Mouse (Mus musculus) intestine, postnatal 0 days (tissue): ENCODE measurements at regions not wholly inside any gene's neighbourhood (a gene's known extent, or its start where the extent isn't known, plus 50 kb on each side); places are given as distances from the start of the nearest gene placed in this dataset.

ENCODE experiments used
- ATAC-seq: fragments of 200-750 bp; cut with Nextera tagmentation; 2 replicates; pipeline ENCODE4 v1.8.0; 2017; ENCODE audit warnings: mild to moderate bottlenecking, moderate TSS enrichment, moderate library complexity
- H3K27ac ChIP-seq: fragments of 300-500 bp; sonication (generic); 2 replicates; pipeline ENCODE4 v1.5.1; 2014; ENCODE audit warnings: mild to moderate bottlenecking, low read depth, low read length, moderate library complexity
- H3K27me3 ChIP-seq: fragments of 300-500 bp; sonication (generic); replicated peaks from 2 replicates; pipeline ENCODE4 v1.6.1; 2014; ENCODE audit warnings: low read length, mixed read lengths; ENCODE audit not compliant: control insufficient read depth, insufficient read depth
- H3K36me3 ChIP-seq: fragments of 300-500 bp; sonication (generic); 2 replicates; pipeline ENCODE4 v1.6.1; 2014; ENCODE audit warnings: mild to moderate bottlenecking, moderate library complexity; ENCODE audit not compliant: control insufficient read depth, insufficient read depth
- H3K4me1 ChIP-seq: fragments of 300-500 bp; sonication (generic); replicated peaks from 2 replicates; pipeline ENCODE4 v1.6.1; 2014; ENCODE audit warnings: antibody characterized with exemption, low read length, mixed read lengths; ENCODE audit not compliant: control insufficient read depth, insufficient read depth
- H3K4me2 ChIP-seq: fragments of 300-500 bp; sonication (generic); replicated peaks from 2 replicates; pipeline ENCODE4 v1.6.1; 2014; ENCODE audit warnings: low read depth, mild to moderate bottlenecking, moderate library complexity
- H3K4me3 ChIP-seq: fragments of 300-500 bp; sonication (generic); 2 replicates; pipeline ENCODE4 v1.5.1; 2014; ENCODE audit warnings: low read depth, low read length
- H3K9ac ChIP-seq: fragments of 300-500 bp; sonication (generic); 2 replicates; pipeline ENCODE4 v1.6.1; 2014; ENCODE audit warnings: mild to moderate bottlenecking, low read depth, low read length
- H3K9me3 ChIP-seq: fragments of 300-500 bp; sonication (generic); 2 replicates; pipeline ENCODE4 v1.6.1; 2016; ENCODE audit warnings: mixed run types; ENCODE audit not compliant: control insufficient read depth
- CTCF ChIP-seq: sonication (generic); IDR thresholded peaks from 2 replicates; pipeline ENCODE4 v1.5.1; 2016; ENCODE audit warnings: low read depth, mild to moderate bottlenecking, control low read depth, antibody characterized with exemption, moderate library complexity
- WGBS: fragments of 180-500 bp; shearing (Covaris S2); extraction: QIAGEN DNeasy Blood & Tissue Kit; methylation state at CpG from one replicate; pipeline ENCODE4 v1.1.7; 2014; 5-methylcytosine and 5-hydroxymethylcytosine counted together

GRCm38 (mm10) chr12:109539046-109539445 is 61.1 kb downstream of the Rtl1 start:
- ATAC-seq, result no peak
- H3K4me3 ChIP-seq, result no peak overlapping the region
- H3K4me2 ChIP-seq, result no peak overlapping the region
- 0 out of 2 replicates have a peak, but pooled peaks cover 4% of the 10 kb centered on the region for H3K4me1 ChIP-seq
- H3K36me3 ChIP-seq, result no peaks in the 10 kb centered on the region
- H3K9me3 ChIP-seq, result peaks cover 7% of the 10 kb centered on the region
- WGBS, result 88% methylated on average over 8 of the region's 8 CpGs
- H3K9ac ChIP-seq, result no peak overlapping the region
- H3K27ac ChIP-seq, result peak overlapping the region; percentile 51
- no peaks in the 10 kb centered on the region for H3K27me3 ChIP-seq
- no peak for TF ChIP-seq CTCF

- H3K4me2 ChIP-seq, result no peak overlapping the region
- H3K27ac ChIP-seq, result peak overlapping the region; percentile 51
- H3K27me3 ChIP-seq, result no peaks in the 10 kb centered on the region
- no peaks in the 10 kb centered on the region for H3K36me3 ChIP-seq
- 0 out of 2 replicates have a peak, but pooled peaks cover 4% of the 10 kb centered on the region for H3K4me1 ChIP-seq
- H3K9me3 ChIP-seq, result peaks cover 7% of the 10 kb centered on the region
- ATAC-seq, result peak; percentile 50
- no peak for TF ChIP-seq CTCF
- no peak overlapping the region for H3K9ac ChIP-seq
- WGBS, result 77% methylated on average over 3 of the region's 3 CpGs
- no peak overlapping the region for H3K4me3 ChIP-seq
Observed at GRCm38 (mm10) chr12:109538641-109539040, 61.5 kb downstream of the Rtl1 start.

GRCm38 (mm10) chr12:109536536-109536935 is 63.6 kb downstream of the Rtl1 start:
- Histone ChIP-seq H3K4me3 (no peak overlapping the region), H3K9ac (no peak overlapping the region), H3K4me2 (no peak overlapping the region), H3K4me1 (peaks cover 9% of the 10 kb centered on the region; the same call in 1 of the 2 replicates), H3K27me3 (no peaks in the 10 kb centered on the region), H3K9me3 (peaks cover 4% of the 10 kb centered on the region; the same call in 1 of the 2 replicates), H3K27ac (peak overlapping the region; percentile 64), H3K36me3 (no peaks in the 10 kb centered on the region)
- ATAC-seq, result peak; percentile 35; the same call in 1 of the 2 replicates
- WGBS, result 38% methylated on average over 3 of the region's 3 CpGs
- no peak for TF ChIP-seq CTCF

GRCm38 (mm10) chr12:109532392-109532791 is 67.7 kb downstream of the Rtl1 start:
- TF ChIP-seq CTCF, result no peak
- Histone ChIP-seq H3K4me3 (no peak overlapping the region), H3K36me3 (no peaks in the 10 kb centered on the region), H3K4me1 (peaks cover 13% of the 10 kb centered on the region; the same call in 1 of the 2 replicates), H3K4me2 (no peak overlapping the region), H3K27ac (0 out of 2 replicates have a peak overlapping the region, but pooled peaks have one; percentile 4), H3K27me3 (no peaks in the 10 kb centered on the region), H3K9ac (no peak overlapping the region), H3K9me3 (no peaks in the 10 kb centered on the region)
- 35% methylated on average over 8 of the region's 8 CpGs for WGBS
- no peak for ATAC-seq

GRCm38 (mm10) chr12:109531347-109532023 is 68.6 kb downstream of the Rtl1 start:
- Histone ChIP-seq H3K4me3 (no peak overlapping the region), H3K4me2 (no peak overlapping the region), H3K36me3 (no peaks in the 10 kb centered on the region), H3K9ac (no peak overlapping the region), H3K4me1 (peaks cover 10% of the 10 kb centered on the region; the same call in 1 of the 2 replicates), H3K27me3 (no peaks in the 10 kb centered on the region), H3K9me3 (no peaks in the 10 kb centered on the region), H3K27ac (0 out of 2 replicates have a peak overlapping the region, but pooled peaks have one; percentile 2)
- no peak for ATAC-seq
- WGBS, result 57% methylated on average over 8 of the region's 8 CpGs
- no peak for TF ChIP-seq CTCF

GRCm38 (mm10) chr12:109530215-109531050 is 69.7 kb downstream of the Rtl1 start:
- no peak for ATAC-seq
- Histone ChIP-seq H3K4me2 (no peak overlapping the region), H3K27me3 (no peaks in the 10 kb centered on the region), H3K9me3 (no peaks in the 10 kb centered on the region), H3K27ac (no peak overlapping the region), H3K4me1 (peaks cover 10% of the 10 kb centered on the region; the same call in 1 of the 2 replicates), H3K36me3 (no peaks in the 10 kb centered on the region), H3K4me3 (no peak overlapping the region), H3K9ac (no peak overlapping the region)
- whole genome bisulfite sequencing, result 77% methylated on average over 19 of the region's 19 CpGs
- no peak for TF ChIP-seq CTCF
